12 mouse cellular contexts compared by ENCODE assay signal in the genomic region with DNA sequence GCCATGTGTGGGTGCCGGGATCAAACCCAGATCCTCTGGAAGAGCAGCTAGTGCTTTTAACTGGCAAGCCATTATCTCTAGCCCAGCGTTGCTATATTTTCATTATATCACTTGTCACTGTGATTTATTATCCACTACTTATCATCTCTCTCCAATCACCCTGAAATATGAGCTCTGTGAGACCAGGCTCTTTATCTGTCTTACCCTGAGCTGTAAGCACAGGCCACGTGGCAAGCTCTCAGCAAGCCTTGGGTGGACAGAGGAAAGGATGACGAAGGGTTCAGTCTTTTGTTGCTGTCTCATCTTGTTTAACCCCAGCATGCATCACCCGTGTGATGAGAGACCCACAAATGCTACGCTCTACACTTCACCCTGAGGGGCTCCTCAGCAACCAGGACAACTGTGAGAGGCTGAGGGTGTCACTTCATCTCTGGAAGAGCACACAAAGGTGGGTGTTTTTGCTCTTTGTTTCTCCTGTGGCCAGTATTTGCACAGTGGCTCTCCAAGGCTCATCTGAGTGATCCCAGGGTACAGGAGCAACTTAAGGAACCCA.
DNase-seq lines count a peak whose midpoint lies in the region; ATAC-seq and TF ChIP-seq lines count a peak whose summit lies in the region.
"Had no signal": no experiment of that assay in that cellular context is flagged by ENCODE, and none has a peak within 500 bp of the region (broad histone marks: within the 10 kb centered on the region; RNA-seq: fewer than 3 reads in every experiment).

No protein-coding gene starts in this region.

- no peak overlapping the region for H3K9ac ChIP-seq in heart, postnatal 0 days (replicated peaks; ENCODE audit: low read depth, low read length)
- no peak overlapping the region for H3K9ac ChIP-seq in MEL (ENCODE audit: control insufficient read depth, low read depth, low read length, poor library complexity, severe bottlenecking)
- H3K9ac ChIP-seq in intestine, embryonic 16.5 days (ENCODE audit: low read depth, low read length), result no peak overlapping the region
- H3K9ac ChIP-seq: forebrain, embryonic 15.5 days; limb, embryonic 12.5 days had no signal

- ATAC-seq in heart, postnatal 0 days (ENCODE audit: insufficient read depth, low read depth), result 0 out of 2 replicates have a peak, but pooled peaks have one; percentile 22
- peak; percentile 83 for ATAC-seq in intestine, embryonic 16.5 days

- intact Hi-C loops in heart, postnatal 10 days (cut with DNase I), result no loop called here

- H3K79me2 ChIP-seq in MEL (ENCODE audit: control insufficient read depth, insufficient read depth, low read length, poor library complexity), result no peaks in the 10 kb centered on the region

- no peaks in the 10 kb centered on the region for H3K36me3 ChIP-seq in heart, postnatal 0 days (replicated peaks; ENCODE audit: control insufficient read depth, insufficient read depth, low read length)
- H3K36me3 ChIP-seq in MEL (ENCODE audit: control insufficient read depth in 1 of 2, insufficient read depth in 2 of 2, low read length in 2 of 2), result peaks cover 0 to 2% of the 10 kb centered on the region in 2 experiments; a peak in 1 of 4 replicates
- H3K36me3 ChIP-seq in intestine, embryonic 16.5 days (ENCODE audit: control insufficient read depth, insufficient read depth, low read length), result no peaks in the 10 kb centered on the region
- H3K36me3 ChIP-seq: forebrain, embryonic 15.5 days; limb, embryonic 12.5 days had no signal

- TF ChIP-seq RAD21 in MEL (IDR thresholded peaks at IDR 0.05; ENCODE audit: low read depth, low read length), result no peak

- H3K4me3 ChIP-seq in heart, postnatal 0 days (ENCODE audit: low read depth, low read length), result no peak overlapping the region
- no peak overlapping the region for H3K4me3 ChIP-seq in MEL (ENCODE audit: control insufficient read depth in 1 of 2, insufficient read depth in 1 of 2, low read depth in 2 of 2, low read length in 2 of 2)
- no peak overlapping the region for H3K4me3 ChIP-seq in intestine, embryonic 16.5 days (ENCODE audit: low read length)
- H3K4me3 ChIP-seq: forebrain, embryonic 15.5 days; layer of hippocampus, adult 2 months; limb, embryonic 12.5 days had no signal

- no peaks in the 10 kb centered on the region for H3K27me3 ChIP-seq in heart, postnatal 0 days (ENCODE audit: control insufficient read depth, insufficient read depth, low read length)
- H3K27me3 ChIP-seq in MEL (ENCODE audit: control insufficient read depth in 1 of 2, insufficient read depth in 2 of 2, low read length in 2 of 2), result no peaks in the 10 kb centered on the region
- no peaks in the 10 kb centered on the region for H3K27me3 ChIP-seq in intestine, embryonic 16.5 days (replicated peaks; ENCODE audit: control insufficient read depth, insufficient read depth, low read length)
- H3K27me3 ChIP-seq: forebrain, embryonic 15.5 days; limb, embryonic 12.5 days had no signal

- no peak overlapping the region for H3K4me2 ChIP-seq in heart, postnatal 0 days (ENCODE audit: low read depth, low read length)
- H3K4me2 ChIP-seq in intestine, embryonic 16.5 days (ENCODE audit: low read depth, low read length), result no peak overlapping the region
- H3K4me2 ChIP-seq: forebrain, embryonic 15.5 days; limb, embryonic 12.5 days had no signal

- peak overlapping the region; percentile 51; the same call in 1 of the 2 replicates for H3K27ac ChIP-seq in heart, postnatal 0 days (ENCODE audit: low read depth)
- H3K27ac ChIP-seq in MEL (ENCODE audit: control insufficient read depth, low read depth, low read length), result no peak overlapping the region
- no peak overlapping the region for H3K27ac ChIP-seq in intestine, embryonic 16.5 days (ENCODE audit: low read length)
- H3K27ac ChIP-seq: forebrain, embryonic 15.5 days; layer of hippocampus, adult 2 months; limb, embryonic 12.5 days had no signal

- TF ChIP-seq CTCF in heart, postnatal 0 days (IDR thresholded peaks at IDR 0.05; ENCODE audit: low read depth), result no peak
- TF ChIP-seq CTCF in MEL (IDR thresholded peaks at IDR 0.05 in 2 of 3, conservative IDR thresholded peaks at IDR 0.05 in 1 of 3; ENCODE audit: control insufficient read depth in 1 of 3, insufficient read depth in 1 of 3, low read depth in 2 of 3, low read length in 3 of 3, poor library complexity in 1 of 3, severe bottlenecking in 1 of 3), result no peak

- 23% methylated on average over 6 of the region's 6 CpGs for WGBS in heart, postnatal 0 days
- WGBS in intestine, embryonic 16.5 days, result 31% methylated on average over 6 of the region's 6 CpGs

- TF ChIP-seq EP300 in heart, postnatal 0 days (IDR thresholded peaks at IDR 0.05; ENCODE audit: low read depth), result no peak
- TF ChIP-seq EP300 in MEL (IDR thresholded peaks at IDR 0.05; ENCODE audit: low read depth in 1 of 2, low read length in 2 of 2), result peak in 1 of 2 experiments; percentile 49; a peak in 2 of 4 replicates

- H3K4me1 ChIP-seq in heart, postnatal 0 days (ENCODE audit: control insufficient read depth, insufficient read depth), result peaks cover 8% of the 10 kb centered on the region; the same call in 1 of the 2 replicates
- no peaks in the 10 kb centered on the region for H3K4me1 ChIP-seq in MEL (ENCODE audit: control insufficient read depth in 1 of 2, insufficient read depth in 2 of 2, low read length in 2 of 2)
- peaks cover 14% of the 10 kb centered on the region; the same call in 1 of the 2 replicates for H3K4me1 ChIP-seq in intestine, embryonic 16.5 days (ENCODE audit: control insufficient read depth, insufficient read depth, low read length)

- no peaks in the 10 kb centered on the region for H3K9me3 ChIP-seq in heart, postnatal 0 days (replicated peaks; ENCODE audit: control insufficient read depth, low read length)
- H3K9me3 ChIP-seq in MEL (replicated peaks; ENCODE audit: insufficient read depth, low read length), result no peaks in the 10 kb centered on the region
- no peaks in the 10 kb centered on the region for H3K9me3 ChIP-seq in intestine, embryonic 16.5 days (ENCODE audit: control insufficient read depth, low read length)
- H3K9me3 ChIP-seq: forebrain, embryonic 15.5 days; limb, embryonic 12.5 days had no signal

- DNase-seq in heart, postnatal 0 days (ENCODE audit: low spot score), result peak; percentile 27
- no peak for DNase-seq in heart, postnatal 10 days
- DNase-seq in 416B (ENCODE audit: low read depth) (peak; percentile 38), MEL (ENCODE audit: low read depth, low spot score) (peak; percentile 41)
- no peak for DNase-seq in thymus, postnatal 4 days
- DNase-seq in frontal cortex, postnatal 25 days (ENCODE audit: low spot score in 2 of 2), result no peak
- DNase-seq: lung, postnatal 10 days; thymus, postnatal 14 days had no signal

- no peak for TF ChIP-seq POLR2A in MEL (IDR thresholded peaks at IDR 0.05; ENCODE audit: control insufficient read depth in 1 of 2, insufficient read depth in 1 of 2, low read depth in 1 of 2, low read length in 2 of 2, poor library complexity in 1 of 2)

TF ChIP-seq in MEL, 35 proteins besides CTCF, POLR2A, EP300 and RAD21:
- TF ChIP-seq TAL1 (IDR thresholded peaks at IDR 0.05; ENCODE audit: low read length) (no peak), GATA1 (IDR thresholded peaks at IDR 0.05; ENCODE audit: low read depth, low read length) (peak; percentile 56), BHLHE40 (IDR thresholded peaks at IDR 0.05; ENCODE audit: borderline replicate concordance, low read depth, low read length) (no peak), ZMIZ1 (IDR thresholded peaks at IDR 0.05; ENCODE audit: low read depth, low read length) (no peak), SIN3A (IDR thresholded peaks at IDR 0.05; ENCODE audit: low read length) (peak; percentile 39; the same call in 1 of the 2 replicates), MAX (IDR thresholded peaks at IDR 0.05; ENCODE audit: low read length) (peak; percentile 66), MEF2A (IDR thresholded peaks at IDR 0.05; ENCODE audit: extremely low read depth, insufficient replicate concordance, low read depth, low read length, poor library complexity, severe bottlenecking) (no peak), MXI1 (IDR thresholded peaks at IDR 0.05; ENCODE audit: low read depth, low read length) (0 out of 2 replicates have a peak, but pooled peaks have one; percentile 32), RCOR1 (IDR thresholded peaks at IDR 0.05; ENCODE audit: low read depth, low read length) (peak; percentile 65), USF1 (IDR thresholded peaks at IDR 0.05; ENCODE audit: low read depth, low read length) (peak; percentile 72), ETS1 (IDR thresholded peaks at IDR 0.05; ENCODE audit: low read depth, low read length) (peak; percentile 55), CHD2 (IDR thresholded peaks at IDR 0.05; ENCODE audit: low read length) (no peak), ZKSCAN1 (IDR thresholded peaks at IDR 0.05; ENCODE audit: low read depth, low read length) (no peak), POLR2AphosphoS2 (IDR thresholded peaks at IDR 0.05; ENCODE audit: low read length) (no peak), POLR2AphosphoS5 (IDR thresholded peaks at IDR 0.05; ENCODE audit: borderline replicate concordance, low read depth, low read length) (no peak), UBTF (IDR thresholded peaks at IDR 0.05; ENCODE audit: borderline replicate concordance, insufficient read depth, low read depth, low read length) (no peak), MYC (IDR thresholded peaks at IDR 0.05; ENCODE audit: low read depth, low read length) (peak; percentile 49; the same call in 1 of the 2 replicates), KAT2A (conservative IDR thresholded peaks at IDR 0.05; ENCODE audit: low read depth, low read length) (no peak), MAFK (IDR thresholded peaks at IDR 0.05; ENCODE audit: borderline replicate concordance, low read depth, low read length) (no peak), TCF12 (IDR thresholded peaks at IDR 0.05; ENCODE audit: low read depth, low read length) (peak; percentile 64), E2F4 (IDR thresholded peaks at IDR 0.05; ENCODE audit: borderline replicate concordance, low read depth, low read length) (no peak), SMC3 (IDR thresholded peaks at IDR 0.05; ENCODE audit: low read depth, low read length) (no peak), ZNF384 (IDR thresholded peaks at IDR 0.05; ENCODE audit: low read depth, low read length) (no peak), HCFC1 (IDR thresholded peaks at IDR 0.05; ENCODE audit: low read depth, low read length) (no peak)

Comparison
In these comparisons a context has a peak if more than half of its experiments do, and no peak if none do; other contexts are left out.
1. DNase-seq: peak in heart, postnatal 0 days (single experiment), 416B (single experiment) and MEL (single experiment); none in heart, postnatal 10 days (0 of 2), thymus, postnatal 4 days (single experiment) and frontal cortex, postnatal 25 days (0 of 2).